Mouse (Mus musculus): Measurements from ENCODE around the gene Ccdc24.

DNA sequence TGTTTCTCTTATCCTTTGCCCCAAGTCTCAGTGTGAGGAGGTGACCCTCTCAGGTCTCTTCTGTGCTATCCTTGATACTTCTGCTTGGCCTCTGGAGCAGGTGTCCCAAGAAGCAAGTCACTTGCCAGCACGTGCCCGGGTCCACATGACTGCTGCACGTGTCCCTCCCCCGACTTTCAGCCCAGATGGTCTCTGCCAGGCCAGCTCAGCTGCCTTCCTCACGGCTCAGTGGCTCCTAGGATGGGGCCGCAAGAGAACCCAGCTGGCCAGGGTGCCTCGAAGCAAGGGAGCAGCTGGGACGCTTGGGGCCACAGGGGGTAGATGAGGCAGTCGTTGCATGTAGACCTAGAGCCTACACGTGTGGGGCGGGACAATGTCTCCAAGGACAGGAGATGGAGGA is 27.0 kb downstream of the Ccdc24 start:
- TF ChIP-seq EP300 (IDR thresholded peaks at IDR 0.05; ENCODE audit: low read depth in 1 of 2, low read length in 2 of 2) (no peak), RAD21 (IDR thresholded peaks at IDR 0.05; ENCODE audit: low read depth, low read length) (no peak), MYC (IDR thresholded peaks at IDR 0.05; ENCODE audit: low read depth, low read length) (no peak)

Data from MEL (cell line).